Mouse (Mus musculus): ENCODE data around the gene Defb21.

- TF ChIP-seq CTCF (IDR thresholded peaks at IDR 0.05; ENCODE audit: insufficient read depth, low read depth, low read length), result no peak
- TF ChIP-seq POLR2A (IDR thresholded peaks at IDR 0.05; ENCODE audit: insufficient read depth, low read depth, low read length), result no peak
Observed at GRCm38 (mm10) chr2:152572114-152572794, at the start of gene Defb21.
